Comparison of ENCODE assay signal across 38 mouse cellular contexts in the genomic region with DNA sequence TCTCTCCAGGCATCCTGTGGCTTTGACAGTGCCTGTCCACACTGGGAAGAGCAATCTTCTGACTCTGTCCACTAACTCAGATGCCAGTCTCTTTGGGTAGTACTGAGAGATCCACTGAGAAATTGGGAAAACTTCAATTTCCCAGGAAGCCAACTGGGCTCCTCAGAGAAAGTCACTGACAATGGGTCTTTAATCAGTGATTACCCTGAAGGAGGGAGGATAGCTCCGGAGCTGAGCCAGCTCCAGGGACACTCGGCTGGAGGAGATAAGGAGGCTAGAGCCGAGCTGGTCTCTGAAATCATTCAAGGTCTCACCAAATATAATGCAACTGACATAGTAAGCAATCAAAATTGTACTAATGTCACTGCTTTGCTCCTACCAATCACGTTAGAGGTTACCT. TPM values are rescaled to one million over a fixed set of nuclear protein-coding genes. Genes with fewer than 3 reads are reported as not detected.
"Had no signal": no experiment of that assay in that cellular context is flagged by ENCODE, and none has a peak within 500 bp of the region (broad histone marks: within the 10 kb centered on the region; RNA-seq: fewer than 3 reads in every experiment).

No protein-coding gene starts in this region.

- H3K9ac ChIP-seq: limb, embryonic 12.5 days; limb, embryonic 13.5 days; limb, embryonic 15.5 days; liver, embryonic 12.5 days; liver, embryonic 13.5 days; liver, embryonic 14.5 days; liver, embryonic 15.5 days; liver, postnatal 0 days; lung, embryonic 14.5 days; lung, embryonic 15.5 days; midbrain, embryonic 12.5 days; midbrain, embryonic 13.5 days; midbrain, embryonic 15.5 days had no signal

- H3K4me1 ChIP-seq: limb, embryonic 10.5 days; limb, embryonic 12.5 days; limb, embryonic 15.5 days; liver, embryonic 12.5 days; liver, embryonic 13.5 days; liver, embryonic 15.5 days; lung, embryonic 15.5 days; megakaryocyte, embryonic 14.5 days; midbrain, embryonic 10.5 days; midbrain, embryonic 13.5 days; midbrain, embryonic 15.5 days had no signal

- H3K27ac ChIP-seq: left cerebral cortex, adult 2 months; limb, embryonic 10.5 days; limb, embryonic 12.5 days; limb, embryonic 13.5 days; limb, embryonic 15.5 days; liver, embryonic 12.5 days; liver, embryonic 13.5 days; liver, embryonic 14.5 days; liver, embryonic 15.5 days; lung, embryonic 15.5 days; macrophage; midbrain, embryonic 10.5 days; midbrain, embryonic 12.5 days; midbrain, embryonic 13.5 days; midbrain, embryonic 15.5 days had no signal

- H3K4me3 ChIP-seq: left cerebral cortex, adult 2 months; limb, embryonic 10.5 days; limb, embryonic 12.5 days; limb, embryonic 13.5 days; limb, embryonic 15.5 days; liver, embryonic 12.5 days; liver, embryonic 13.5 days; liver, embryonic 15.5 days; lung, embryonic 15.5 days; megakaryocyte, embryonic 14.5 days; midbrain, embryonic 10.5 days; midbrain, embryonic 12.5 days; midbrain, embryonic 13.5 days; midbrain, embryonic 15.5 days; myocyte had no signal

- H3K9me3 ChIP-seq: limb, embryonic 10.5 days; limb, embryonic 12.5 days; limb, embryonic 15.5 days; liver, embryonic 12.5 days; liver, embryonic 13.5 days; liver, embryonic 15.5 days; lung, embryonic 15.5 days; midbrain, embryonic 10.5 days; midbrain, embryonic 12.5 days; midbrain, embryonic 13.5 days; midbrain, embryonic 15.5 days had no signal

- DNase-seq: left cerebral cortex, postnatal 4 days; liver; liver, embryonic 13.5 days; liver, postnatal 0 days; lung, adult 18-20 months; lung, adult 2 months; lung, embryonic 14.5 days; lung, postnatal 10 days; lung, postnatal 14 days; lung, postnatal 36 days; lung, postnatal 4 days; midbrain, embryonic 14.5 days had no signal

- H3K36me3 ChIP-seq: limb, embryonic 10.5 days; limb, embryonic 12.5 days; limb, embryonic 13.5 days; limb, embryonic 15.5 days; liver, embryonic 12.5 days; liver, embryonic 13.5 days; liver, embryonic 15.5 days; lung, embryonic 15.5 days; midbrain, embryonic 10.5 days; midbrain, embryonic 12.5 days; midbrain, embryonic 13.5 days; midbrain, embryonic 15.5 days had no signal

- H3K27me3 ChIP-seq: limb, embryonic 12.5 days; limb, embryonic 13.5 days; limb, embryonic 15.5 days; liver, embryonic 12.5 days; liver, embryonic 13.5 days; liver, embryonic 15.5 days; lung, embryonic 15.5 days; midbrain, embryonic 12.5 days; midbrain, embryonic 13.5 days; midbrain, embryonic 15.5 days had no signal

- ATAC-seq: liver, embryonic 12.5 days; liver, postnatal 0 days; lung, postnatal 0 days; midbrain, embryonic 13.5 days; midbrain, embryonic 15.5 days; midbrain, embryonic 16.5 days had no signal

- H3K4me2 ChIP-seq: limb, embryonic 12.5 days; limb, embryonic 13.5 days; limb, embryonic 15.5 days; liver, embryonic 11.5 days; liver, embryonic 12.5 days; liver, embryonic 13.5 days; liver, embryonic 15.5 days; lung, embryonic 14.5 days; lung, embryonic 15.5 days; midbrain, embryonic 11.5 days; midbrain, embryonic 12.5 days; midbrain, embryonic 13.5 days; midbrain, embryonic 15.5 days had no signal

RNA-seq across cellular contexts. Expression of a gene that starts 28.0 kb away (rescaled TPM):
- polyA plus RNA-seq: limb, embryonic 12.5 days; liver, adult 2 months; liver, embryonic 11.5 days; liver, embryonic 12.5 days; liver, embryonic 13.5 days; liver, postnatal 0 days; lung, adult 2 months; lung, postnatal 0 days; macrophage; midbrain, embryonic 14.5 days; midbrain, embryonic 15.5 days; midbrain, embryonic 16.5 days; midbrain, postnatal 0 days; myocyte had no signal

RNA-seq across cellular contexts. Expression of a gene that starts 46.4 kb away (rescaled TPM):
- polyA plus RNA-seq: limb, embryonic 10.5 days; limb, embryonic 11.5 days; limb, embryonic 12.5 days; limb, embryonic 13.5 days; limb, embryonic 14.5 days; limb, embryonic 15.5 days; liver, adult 2 months; liver, embryonic 11.5 days; liver, embryonic 12.5 days; liver, embryonic 13.5 days; liver, embryonic 14.5 days; liver, embryonic 15.5 days; liver, embryonic 16.5 days; liver, postnatal 0 days; lung, adult 2 months; lung, embryonic 14.5 days; lung, embryonic 15.5 days; lung, embryonic 16.5 days; lung, postnatal 0 days; macrophage; midbrain, embryonic 12.5 days; midbrain, embryonic 13.5 days; midbrain, embryonic 14.5 days; midbrain, embryonic 15.5 days; midbrain, embryonic 16.5 days; midbrain, postnatal 0 days; myocyte had no signal

RNA-seq across cellular contexts. Expression of a gene that starts 58.7 kb away (rescaled TPM):
- polyA plus RNA-seq: limb, embryonic 10.5 days; limb, embryonic 11.5 days; limb, embryonic 12.5 days; limb, embryonic 13.5 days; limb, embryonic 14.5 days; limb, embryonic 15.5 days; liver, adult 2 months; liver, embryonic 11.5 days; liver, embryonic 12.5 days; liver, embryonic 13.5 days; liver, embryonic 14.5 days; liver, embryonic 15.5 days; liver, embryonic 16.5 days; liver, postnatal 0 days; lung, adult 2 months; lung, embryonic 14.5 days; lung, embryonic 15.5 days; lung, embryonic 16.5 days; lung, postnatal 0 days; macrophage; midbrain, embryonic 10.5 days; midbrain, embryonic 11.5 days; midbrain, embryonic 12.5 days; midbrain, embryonic 13.5 days; midbrain, embryonic 14.5 days; midbrain, embryonic 15.5 days; midbrain, postnatal 0 days; myocyte had no signal
